Mouse (Mus musculus) NIH3T3 (cell line): ENCODE measurements around the gene Erich6b.

Source experiments
- DNase-seq: peaks from one replicate; pipeline ENCODE4 v3.0.0-alpha.2; 2012; ENCODE audit warnings: low read depth

Erich6b gene

DNA sequence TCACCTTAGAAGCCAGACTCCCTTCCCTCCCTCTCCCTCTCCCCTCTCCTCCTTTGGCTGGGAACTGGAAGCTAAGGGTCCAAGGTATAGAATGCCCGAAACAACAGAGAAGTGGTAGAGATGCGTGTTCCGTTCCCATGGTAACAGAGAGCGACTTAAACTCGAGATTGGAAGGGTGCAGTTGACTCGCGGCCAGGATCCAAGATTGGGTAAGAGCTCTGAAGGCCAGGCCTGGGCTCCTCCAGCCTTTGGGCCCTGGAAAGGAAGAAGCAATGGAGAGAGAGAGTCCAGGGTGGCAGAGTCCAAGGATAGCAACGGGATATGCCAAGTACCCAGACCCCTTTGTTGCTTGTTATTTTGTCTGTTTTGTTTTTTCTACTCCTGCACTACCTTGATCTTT lies at the start of gene Erich6b:
Erich6b (plus strand) TSS at position 180 of the 400 bp plus-strand sequence.
- no peak for DNase-seq

DNA sequence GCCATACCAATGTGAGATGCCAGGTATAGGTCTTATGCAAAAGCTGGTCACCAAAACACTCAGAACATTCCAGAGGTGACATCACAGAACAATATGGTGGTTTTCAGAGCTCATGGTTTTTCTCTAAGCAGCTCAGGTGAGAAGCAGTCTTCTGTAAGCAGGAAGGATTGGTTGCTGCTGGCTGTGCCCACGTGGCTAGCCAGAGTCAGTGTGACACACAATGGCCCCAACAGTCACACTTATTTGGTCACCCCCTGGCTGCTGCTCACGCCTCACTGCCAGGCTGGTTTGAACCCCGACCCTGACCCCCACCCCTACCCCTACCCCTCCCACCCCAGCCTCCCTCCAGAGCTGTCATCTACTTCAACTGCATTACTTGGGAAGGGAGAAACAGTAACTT lies 49.1 kb upstream of the Erich6b start, which contains the start of gene Spert:
Spert (minus strand) TSS at position 139 of the 400 bp plus-strand sequence.
- DNase-seq: no peak

DNA sequence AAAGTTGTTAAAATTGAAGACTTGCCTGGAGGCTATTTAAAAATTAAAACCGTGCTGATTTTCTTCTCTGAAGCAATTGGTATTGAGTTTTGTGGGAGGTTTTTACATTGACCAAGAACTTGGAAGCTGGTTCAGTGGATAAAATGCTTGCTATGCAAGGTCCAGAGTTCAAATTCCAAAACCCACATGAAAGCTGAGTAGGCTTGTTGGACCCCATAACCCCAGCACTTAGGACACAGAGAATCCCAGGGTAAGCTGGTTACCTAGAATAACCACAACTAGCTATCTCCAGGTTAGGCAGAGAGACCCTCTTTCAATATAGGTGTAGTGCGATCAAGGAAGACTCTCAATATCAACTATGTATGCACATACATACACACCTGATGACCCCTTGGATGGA lies 32.9 kb upstream of the Erich6b start:
- DNase-seq: no peak

DNA sequence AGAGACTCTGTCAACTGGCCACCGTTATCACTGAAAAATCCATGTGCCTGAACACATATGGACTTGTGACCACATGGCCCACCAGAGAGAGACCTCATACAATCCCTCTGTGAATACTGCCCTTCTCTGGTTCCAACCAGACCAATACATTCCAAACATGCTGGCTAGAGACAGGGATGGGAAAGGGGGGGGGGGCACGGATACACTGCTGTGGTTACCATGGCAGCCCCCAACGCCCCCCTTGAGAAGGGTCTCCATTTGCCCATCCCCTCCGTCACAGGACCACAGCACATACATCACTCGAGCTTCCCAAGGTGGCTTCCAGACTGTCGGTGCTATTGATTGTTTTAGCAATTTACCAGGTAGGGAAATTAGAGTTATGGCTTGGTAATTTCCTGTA lies 25.7 kb upstream of the Erich6b start:
- DNase-seq: no peak

DNA sequence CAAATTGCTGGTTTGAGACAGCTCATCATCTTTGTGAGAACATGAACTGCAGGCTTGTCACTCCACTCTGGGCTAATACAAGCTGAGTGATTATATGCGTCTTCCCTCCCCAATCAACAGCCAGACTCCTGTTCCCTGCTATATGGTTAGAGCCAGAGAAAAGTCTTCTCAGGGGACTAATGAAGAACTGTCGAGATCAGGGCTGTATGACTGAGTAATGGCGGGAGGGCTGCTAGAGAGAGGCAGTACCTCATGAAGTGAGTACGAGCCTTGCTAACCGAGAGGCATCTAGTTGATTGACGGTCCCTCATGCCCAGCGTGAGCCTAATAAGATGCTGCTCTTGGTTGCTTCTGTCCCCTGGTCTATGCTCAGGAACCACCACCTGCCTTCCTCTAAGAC lies 19.1 kb upstream of the Erich6b start:
- DNase-seq: no peak

DNA sequence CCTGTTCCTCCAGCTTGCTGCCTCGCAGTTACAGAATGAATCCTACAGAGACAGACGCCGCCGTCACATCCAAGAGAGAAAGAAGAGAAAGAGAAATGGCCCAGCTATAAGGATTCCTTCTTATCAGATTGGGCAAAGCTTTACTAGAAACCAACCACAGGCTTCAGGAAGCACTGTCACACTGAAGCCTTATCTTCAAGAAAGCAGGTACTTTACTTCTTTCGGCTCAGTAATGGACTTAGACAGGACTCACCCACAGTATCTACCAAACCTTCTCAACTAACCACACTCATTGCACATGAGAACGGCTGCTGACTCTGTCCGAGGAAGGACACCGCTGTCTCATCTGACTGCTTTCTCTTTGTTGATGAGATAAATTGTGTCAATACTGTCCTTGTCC lies 13.2 kb upstream of the Erich6b start:
- no peak for DNase-seq

DNA sequence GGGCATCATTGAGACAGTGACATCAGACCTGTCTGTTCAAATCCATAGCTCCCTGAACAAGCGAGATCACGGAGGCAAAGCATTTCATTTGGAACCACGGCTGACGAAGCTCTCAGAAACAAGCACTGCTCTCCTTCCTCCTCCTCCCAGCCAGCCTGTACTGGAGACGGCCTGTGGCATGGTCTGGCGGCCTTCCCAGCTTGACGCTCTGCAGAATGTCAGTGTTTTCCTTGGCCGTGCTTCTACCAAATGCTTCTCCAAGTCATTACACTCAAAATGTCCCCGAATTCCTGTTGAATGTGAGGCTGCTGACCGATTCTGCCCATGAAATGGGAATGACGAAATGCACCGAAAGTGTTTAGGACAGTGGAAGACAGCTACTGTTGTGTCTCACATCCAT lies 6.7 kb upstream of the Erich6b start:
- DNase-seq: peak; percentile 33

DNA sequence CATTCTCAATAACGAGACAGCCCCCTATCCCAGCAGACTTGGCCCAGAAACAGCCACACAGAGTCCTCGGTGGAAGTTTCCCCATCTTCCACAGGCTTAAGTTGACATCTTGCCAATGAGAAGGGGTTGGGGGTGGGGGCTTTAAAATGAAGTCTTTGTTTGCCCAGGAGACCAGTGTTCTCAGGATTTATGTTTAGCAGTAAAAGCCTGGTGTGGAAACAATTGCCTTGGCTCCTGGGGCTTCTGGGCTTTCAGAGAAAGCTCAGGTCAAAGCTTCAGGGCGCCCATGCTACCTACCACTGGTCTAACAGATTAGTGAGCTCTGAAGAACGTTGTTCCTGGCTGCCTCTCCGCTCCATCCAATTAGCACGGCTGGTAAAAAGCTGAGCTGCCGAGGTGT lies 6.0 kb upstream of the Erich6b start:
- DNase-seq: no peak

DNA sequence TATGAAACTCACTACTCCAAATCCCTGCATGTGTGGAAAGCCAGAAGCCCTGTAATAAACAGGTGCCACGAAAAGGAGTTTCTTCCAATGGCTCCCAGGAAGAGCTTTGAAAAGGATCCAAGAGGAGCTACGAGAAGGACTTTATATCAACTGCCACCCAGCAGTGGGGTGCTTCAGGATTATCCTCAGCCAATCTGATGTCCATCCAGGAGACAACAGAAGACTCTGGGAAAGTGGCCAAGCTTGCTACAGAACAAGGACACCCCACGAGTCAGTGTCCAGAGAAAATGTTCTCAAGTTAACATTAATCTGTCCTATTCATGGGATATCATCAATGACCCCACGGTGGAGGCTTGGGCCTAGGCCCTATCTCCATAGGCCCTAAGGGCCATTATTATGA lies 4.4 kb upstream of the Erich6b start:
- DNase-seq: no peak

DNA sequence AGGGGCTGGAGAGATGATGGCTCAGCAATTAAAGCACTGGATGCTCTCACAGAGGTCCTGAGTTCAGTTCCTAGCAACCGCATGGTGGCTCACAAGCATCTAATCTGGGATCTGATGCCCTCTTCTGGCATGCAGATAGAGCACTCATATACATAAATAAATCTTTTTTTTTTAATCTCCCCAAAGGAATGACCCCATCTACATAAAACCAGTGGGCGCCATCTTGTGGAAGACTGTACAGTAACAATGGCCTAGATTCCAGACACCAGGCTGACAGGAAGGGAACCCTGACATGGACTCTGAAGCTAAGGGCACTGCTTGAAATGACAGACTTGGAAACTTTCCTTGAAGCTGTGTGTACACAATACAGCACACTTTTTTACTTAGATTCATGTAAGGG lies 1.2 kb upstream of the Erich6b start:
- peak; percentile 49 for DNase-seq

DNA sequence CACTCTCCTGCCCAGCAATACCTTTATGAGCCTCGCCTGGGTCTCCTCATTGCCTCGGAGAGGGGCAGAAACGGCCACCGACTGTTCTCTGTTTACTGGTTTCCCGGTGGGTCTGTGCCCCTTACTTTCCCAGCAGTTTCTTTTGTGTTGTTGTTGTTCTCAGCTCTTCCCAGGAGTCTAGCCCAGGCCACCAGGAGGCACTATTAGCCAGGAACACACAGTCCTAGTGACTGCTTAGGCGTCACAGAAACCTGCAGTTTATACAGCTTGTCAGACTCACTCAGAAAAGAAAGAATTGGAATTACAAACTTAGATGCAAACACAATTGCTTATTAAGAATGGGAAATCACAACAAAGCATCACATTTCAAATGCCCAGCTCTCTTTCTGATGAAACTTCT lies 690 bp upstream of the Erich6b start:
- DNase-seq: peak; percentile 25

DNA sequence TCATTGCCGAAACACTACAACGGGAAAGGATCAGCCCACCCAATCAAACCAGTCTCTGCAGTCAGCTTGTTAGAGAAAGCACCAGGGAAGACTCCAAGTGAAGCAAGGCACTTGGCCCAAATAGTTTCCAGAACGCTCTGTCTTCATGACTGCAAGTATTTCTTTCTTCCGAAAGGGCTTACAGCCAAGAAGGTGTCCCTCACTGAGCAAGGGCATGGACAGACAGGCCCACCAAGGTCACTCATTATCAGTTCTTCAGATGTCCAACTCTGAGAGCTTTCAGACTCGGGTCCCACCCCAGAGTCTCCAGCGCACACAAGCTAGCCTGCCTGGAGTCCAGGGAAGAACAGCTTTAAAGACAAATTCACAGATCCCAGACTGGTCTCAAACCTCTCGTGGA lies 3.4 kb downstream of the Erich6b start:
- DNase-seq: no peak

DNA sequence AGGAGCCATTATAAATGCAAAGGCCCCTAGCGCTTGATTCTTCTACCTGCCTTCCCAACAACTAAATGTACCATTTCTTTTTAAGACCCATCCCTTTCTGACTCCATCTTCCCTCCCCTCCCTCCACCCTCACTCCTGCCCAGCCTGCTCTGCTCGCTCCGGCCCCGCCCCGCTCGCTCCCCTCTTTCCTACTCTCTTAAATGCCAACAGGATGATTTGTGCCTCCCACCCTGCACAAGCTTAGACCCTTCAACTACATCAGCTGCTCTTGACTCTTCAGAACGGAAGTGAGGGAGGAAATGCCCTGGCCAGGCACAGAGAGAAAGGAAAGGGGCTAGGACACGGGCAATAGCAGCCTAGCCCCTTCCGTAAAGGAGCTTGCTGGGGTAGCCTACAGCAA lies 4.0 kb downstream of the Erich6b start:
- no peak for DNase-seq

DNA sequence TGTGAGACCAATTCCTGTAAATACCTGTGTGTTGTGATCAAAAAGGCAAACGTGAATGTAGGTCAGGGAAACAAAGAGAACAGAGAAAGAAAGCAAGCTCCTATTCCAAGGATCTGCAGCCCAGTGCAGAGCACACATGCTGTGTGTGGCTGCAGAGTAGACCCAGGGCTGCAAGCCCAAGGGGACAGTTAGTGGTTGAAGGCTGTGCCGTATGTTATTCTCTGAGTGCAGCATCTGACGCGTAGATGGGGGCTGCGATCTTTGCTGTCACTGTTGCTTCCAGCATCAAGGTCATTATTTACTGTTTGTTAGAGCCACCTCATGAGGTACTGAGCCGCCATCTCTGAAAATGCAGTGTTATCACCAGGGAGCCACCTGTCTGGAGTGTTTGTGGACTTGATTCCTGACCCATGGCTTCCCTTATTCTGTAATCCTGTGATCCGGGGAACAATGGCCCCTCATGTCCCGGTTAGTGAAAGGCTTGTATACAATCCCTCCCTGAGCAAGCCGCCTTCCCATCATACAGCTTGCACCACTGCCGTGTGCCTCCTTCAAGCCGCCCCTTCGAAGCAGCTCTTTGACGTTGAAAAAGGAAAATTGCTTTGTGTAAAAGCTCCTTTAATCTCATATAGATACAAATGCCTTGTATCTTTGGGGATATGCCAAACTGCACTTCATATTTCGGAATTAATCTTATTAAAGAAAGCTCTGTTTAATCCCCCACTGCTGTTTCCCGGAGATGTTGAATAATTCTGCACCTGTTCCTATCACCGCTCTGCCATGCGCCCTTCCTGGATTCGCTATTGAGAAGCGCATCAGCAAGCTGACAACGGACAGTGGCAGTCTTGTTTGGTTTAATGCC lies 5.1 kb downstream of the Erich6b start:
- DNase-seq: no peak

DNA sequence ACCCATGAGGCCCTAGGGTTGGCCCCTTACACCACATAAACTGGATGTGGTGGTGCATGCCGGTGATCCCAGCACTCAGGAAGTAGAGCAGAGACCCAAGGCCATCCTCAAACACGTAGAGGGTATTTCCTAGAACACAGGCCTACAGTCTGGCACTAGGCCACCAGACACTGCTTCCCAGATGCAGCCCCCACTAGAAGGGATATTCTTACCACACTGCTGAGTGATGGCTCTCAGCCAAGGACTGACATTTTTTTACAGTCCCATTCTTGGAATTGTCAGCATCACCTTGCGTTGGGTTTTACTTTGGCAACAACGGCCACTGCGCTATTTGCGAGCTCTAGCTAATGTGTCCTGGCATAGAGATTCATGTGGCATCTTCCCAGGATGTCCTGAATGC lies 18.9 kb downstream of the Erich6b start:
- DNase-seq: no peak

DNA sequence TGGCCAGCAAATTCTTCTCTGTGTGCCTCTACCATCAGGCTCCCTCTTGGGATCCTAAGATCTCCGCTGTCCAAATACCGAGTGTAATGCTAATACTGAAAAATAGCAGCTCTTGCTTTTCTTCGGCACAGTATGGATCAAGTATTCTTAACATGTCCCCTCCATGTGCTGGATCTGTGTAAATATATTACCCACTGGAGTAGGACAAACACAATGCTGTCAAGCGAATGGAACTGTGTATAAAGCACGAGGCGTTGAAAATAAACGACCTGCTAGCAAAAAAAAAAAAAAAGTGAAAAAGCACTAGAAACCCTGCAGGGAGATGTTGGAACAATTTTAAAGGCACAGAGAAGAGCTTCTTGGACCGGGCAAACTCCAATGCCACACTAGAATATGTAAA lies 19.5 kb downstream of the Erich6b start:
- DNase-seq: no peak

DNA sequence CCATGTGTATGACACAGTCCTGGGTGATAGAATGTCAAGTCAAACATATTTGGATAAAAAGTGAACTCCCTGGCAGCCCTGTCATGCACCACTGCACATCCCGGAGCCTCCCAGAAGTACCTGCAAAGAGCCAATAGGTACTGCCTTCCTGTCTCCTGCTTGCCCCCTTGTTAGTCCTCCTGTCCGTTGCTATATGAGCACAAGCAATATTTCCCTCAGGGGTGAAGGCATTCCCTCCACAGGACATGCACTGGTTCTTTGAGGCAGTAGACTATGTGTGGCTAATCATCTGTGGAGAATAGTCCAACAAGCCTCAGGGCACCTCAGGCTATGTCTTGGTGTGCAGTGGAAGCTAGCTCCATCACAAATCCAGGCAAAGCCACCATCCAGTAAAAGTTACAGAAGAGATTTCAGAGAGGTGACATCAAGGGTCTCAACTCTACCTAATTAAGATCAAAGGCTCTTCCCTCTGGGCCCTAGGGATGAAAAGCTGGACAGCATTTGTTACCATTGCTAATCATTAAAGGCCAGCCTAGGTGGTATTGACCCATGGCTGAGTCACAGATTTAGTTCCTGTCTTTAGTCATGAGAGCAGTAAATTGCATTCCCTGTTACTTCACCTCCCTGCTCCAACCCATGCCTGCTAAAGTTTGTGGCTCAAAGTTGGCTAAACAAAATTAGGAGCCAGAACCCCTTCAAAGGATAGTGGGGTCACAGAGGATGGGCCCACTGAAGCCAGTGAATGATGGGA lies 23.5 kb downstream of the Erich6b start:
- no peak for DNase-seq

DNA sequence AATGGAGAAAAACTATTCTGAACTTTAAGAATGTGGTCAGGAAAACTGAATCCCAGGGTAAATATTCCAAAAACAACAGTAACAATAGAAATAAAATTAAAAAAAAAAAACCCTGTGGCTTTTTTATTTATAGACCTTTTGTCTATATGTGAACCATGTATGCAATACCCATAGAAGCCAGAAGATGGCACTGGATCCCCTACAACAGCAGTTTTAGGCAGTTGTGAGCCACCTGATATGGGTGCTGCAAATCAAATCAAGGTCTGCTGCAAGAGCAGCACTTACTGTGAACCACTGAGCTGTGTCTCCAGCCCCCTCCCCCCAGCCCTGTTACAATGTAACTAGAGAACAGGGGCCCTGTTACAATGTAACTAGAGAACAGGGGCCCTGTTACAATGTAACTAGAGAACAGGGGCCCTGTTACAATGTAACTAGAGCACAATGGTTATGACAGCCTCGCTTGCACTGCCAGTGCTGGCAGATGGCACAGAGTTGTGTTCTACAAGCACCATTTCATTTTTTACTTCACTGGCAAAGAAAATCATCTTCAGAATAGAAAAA lies 27.1 kb downstream of the Erich6b start:
- peak; percentile 4 for DNase-seq

DNA sequence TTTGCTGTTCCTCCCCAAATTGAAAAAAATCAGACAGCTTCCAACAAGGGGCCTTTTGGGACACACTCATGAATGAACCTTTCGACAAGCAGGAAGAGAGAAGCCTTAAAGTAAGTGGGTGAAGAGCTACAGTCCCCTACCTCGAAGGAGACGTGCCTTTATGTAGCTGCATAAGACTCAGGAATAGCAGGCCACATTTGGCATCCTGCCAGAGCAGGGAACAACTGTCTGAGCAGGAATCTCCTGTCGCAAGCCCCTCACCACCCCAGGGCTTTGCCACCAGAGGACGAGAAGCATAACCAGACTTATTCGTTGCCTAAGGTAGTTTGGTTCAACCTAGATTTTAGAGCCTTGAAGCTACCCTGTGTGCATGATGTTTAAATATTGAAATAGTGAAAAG lies 34.3 kb downstream of the Erich6b start:
- no peak for DNase-seq

DNA sequence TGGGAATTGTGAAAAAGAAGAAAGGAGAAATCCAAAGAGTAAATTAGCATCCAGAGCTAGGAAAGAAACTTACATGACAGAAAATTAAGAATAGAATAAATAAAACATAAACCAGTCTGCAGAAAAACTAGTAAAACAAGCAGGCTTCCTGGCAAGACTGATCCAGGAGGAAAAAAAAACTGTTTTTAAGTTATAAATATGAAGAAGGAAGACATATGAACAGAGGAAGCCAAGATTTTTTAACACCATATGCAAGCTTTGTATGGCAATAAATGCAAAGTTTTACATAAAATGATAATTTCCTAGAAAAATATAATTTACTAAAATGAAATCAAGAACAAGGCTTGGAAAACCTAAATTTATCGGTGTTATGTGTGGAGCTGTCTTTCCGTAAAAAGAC lies 48.4 kb downstream of the Erich6b start:
- no peak for DNase-seq

DNA sequence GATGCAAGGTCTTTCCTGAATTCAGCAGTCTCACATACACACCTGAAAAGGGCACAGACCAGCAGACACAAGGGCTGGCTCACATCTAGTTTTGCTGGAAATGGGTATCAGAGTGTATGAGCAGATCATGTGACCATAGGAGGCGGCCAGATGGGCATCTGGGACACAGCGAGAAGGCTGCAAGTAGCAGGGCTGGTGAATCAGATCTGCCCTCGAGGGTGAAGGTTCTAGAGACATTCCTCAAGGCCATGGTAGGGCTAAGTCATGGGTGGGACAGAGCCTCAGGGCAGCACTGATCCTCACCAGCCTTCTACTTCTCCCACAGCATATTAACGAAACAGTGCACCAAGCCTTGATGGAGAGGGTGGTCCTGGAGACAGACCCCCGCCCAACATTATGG lies 54.0 kb downstream of the Erich6b start:
- no peak for DNase-seq

DNA sequence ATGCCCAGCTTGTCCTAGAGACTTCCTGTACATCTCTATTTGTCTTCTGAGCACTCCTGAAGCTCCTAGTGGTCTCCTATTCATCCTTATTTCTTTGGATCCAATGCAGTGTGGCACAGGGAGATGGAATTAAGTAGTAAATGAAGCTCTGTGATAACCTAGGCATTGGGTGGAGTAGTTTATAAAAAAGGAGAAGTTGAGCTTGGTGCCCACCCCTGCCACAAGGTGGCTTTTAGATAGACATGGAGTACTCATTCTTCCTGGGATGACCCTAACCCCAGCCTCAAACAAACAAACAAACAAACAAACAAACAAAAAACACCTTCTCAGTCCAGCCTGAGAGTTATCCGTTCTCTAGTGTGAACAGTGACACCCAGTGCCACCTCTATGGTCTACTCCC lies 55.9 kb downstream of the Erich6b start:
- DNase-seq: no peak

DNA sequence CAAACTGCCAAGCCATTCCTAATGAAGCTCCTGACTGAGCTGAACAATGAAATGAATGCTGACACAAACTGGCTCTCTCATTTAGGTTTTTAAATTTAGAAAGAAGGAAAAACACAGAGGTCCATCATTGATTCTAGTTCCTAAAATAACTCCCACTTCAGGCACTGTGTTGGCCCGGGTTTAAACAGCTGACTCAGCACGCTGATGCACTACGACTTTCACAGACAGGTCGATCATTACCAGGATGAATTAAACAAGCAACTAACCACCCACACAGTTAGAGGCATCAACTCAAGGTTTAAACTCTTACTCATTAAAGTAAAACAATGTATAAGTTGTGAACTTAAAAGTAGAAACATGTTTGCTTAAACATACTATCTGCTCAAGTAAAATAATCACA lies 64.6 kb downstream of the Erich6b start:
- DNase-seq: no peak
